Mouse (Mus musculus): ENCODE results near the gene Usp49. TPM values are rescaled to one million over a fixed set of nuclear protein-coding genes. Genes with fewer than 3 reads are reported as not detected.
"Not testable (repeated sequence)": the region's sequence is repeated elsewhere in the genome, so short reads cannot be mapped to it uniquely, and the experiment has no call there.

The Usp49 gene
- total RNA-seq, 2 experiments from 2014 or later: 5.4 to 5.5 TPM

DNA sequence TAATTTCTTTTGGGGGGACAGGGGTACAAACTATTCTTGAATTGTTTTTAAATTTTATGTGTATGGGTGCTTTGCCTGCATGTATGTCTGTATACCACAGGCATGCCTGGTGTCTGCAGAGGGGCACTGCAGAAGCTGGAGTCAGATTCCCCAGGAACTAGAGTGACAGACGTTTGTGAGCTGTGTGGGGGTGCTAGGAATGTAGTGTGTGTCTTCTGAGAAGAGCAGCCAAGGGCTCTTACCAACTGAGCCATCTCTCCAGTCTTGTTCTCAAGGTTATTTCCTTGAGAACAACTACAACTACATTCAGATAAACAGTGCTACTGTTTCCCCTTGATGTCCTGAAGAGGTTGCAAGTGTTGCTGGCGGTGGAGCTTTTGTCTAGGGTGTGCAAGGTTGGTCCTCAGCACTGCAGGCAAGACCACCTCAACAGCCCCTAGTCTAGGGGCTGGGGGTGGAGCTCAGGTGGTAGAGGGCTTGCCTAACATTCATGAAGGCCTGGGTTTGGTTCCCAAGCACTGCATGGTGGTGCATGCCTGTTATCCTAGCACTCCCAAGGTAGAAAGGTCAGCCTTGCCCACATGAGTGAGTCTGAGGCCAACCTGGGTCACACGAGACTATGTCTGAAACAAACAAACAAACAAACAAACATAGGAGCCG is 1.8 kb downstream of the Usp49 start:
- intact Hi-C loops (cut with DNase I): loop anchor here (5.0 kb wide), 1 partner anchor 45 kb away; no protein-coding TSS in a partner anchor

DNA sequence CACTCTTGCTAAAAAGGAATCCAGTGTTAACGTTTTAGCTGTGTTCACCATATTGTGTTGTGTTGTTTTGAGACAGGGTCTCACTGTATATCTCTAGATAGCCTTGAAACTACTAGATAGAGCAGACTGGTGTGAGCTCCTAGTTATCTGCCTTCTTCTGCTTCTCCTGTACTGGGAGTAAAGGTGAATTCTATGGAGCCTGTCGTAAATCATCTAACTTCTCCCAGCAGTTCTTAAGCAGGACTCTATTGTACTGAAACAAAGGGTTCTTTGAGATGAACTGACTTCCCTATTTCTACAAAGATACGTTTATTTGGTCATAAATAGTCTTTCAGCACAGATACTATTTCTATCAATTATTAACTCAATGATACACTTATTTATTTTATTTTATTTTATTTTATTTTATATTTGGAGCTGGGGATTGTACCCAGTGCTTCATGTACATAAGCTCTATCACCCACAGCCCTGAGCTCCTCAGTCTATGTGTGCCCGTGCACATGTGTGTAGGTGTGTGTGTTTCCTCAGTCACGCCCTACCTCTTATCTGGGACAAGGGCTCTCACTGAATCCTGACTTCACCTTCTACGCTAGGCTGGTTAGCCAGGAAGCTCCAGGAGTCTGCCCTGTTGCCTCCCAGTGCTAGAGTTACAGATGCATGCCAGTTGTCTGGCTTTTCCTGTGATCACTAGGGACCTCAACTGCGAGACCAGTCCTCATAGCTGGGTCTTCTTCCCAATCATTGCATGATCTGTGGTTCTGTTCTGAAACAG is 3.7 kb downstream of the Usp49 start:
- DNase-seq: no peak
- intact Hi-C loops (cut with DNase I): loop anchor here (5.0 kb wide), 1 partner anchor 43 kb away; no protein-coding TSS in a partner anchor

More for the DNA sequence above, 1.8 kb downstream of the Usp49 start:
- no peak for DNase-seq

DNA sequence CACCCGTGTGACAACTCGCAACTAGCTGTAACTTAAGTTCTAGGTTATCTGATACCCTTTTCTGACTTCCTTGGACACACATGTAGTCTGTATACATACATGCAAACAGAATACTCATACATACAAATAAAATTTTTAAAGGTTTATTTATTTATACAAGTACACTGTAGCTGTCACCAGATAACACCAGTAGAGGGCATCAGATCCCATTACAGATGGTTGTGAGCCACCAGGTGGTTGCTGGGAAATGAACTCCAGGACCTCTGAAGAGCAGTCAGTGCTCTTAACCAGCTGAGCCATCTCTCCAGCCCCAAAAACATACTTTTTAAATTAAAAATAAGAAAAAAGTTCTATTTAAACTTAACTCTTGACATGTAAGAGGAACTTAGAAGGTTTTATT is 12.5 kb downstream of the Usp49 start:
- intact Hi-C loops (cut with DNase I): no loop called here
- DNase-seq: no peak

DNA sequence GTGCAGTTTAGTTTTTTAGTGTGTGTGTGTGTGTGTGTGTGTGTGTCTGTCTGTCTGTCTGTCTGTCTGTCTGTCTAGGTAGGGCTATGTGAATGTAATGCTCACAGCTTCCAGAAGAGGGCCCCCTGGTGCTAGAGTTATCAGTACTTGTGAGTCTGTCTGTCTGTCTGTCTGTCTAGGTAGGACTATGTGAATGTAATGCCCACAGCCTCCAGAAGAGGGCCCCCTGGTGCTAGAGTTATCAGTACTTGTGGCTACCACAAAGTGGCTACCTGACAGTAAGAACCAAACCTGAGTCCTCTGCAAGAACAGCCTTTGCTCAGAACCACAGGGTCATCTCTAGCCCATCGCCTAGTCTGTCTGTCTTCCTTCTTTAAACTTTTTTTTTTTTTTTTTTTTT is 16.2 kb downstream of the Usp49 start:
- intact Hi-C loops (cut with DNase I): no loop called here
- peak; percentile 44 to 71 for DNase-seq

DNA sequence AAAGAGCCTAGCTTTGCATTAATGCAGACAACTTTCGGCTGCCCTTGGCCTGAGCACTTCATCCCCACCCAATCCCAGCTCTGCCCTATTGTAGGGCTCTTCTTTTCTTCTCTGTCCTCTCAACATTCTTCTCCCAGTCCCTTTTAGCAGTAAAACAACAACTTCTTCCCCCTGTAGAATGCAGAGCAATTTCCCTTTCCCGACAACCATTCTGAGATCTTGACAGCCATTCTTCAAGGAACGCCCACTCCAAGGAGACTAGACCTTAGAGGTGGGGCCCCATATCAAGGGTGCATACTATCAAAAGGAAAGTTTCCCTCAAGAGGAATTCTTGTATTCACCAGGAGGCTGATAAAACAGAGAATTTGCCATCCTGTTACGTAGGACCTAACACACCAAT is 18.5 kb downstream of the Usp49 start:
- no peak for DNase-seq
- intact Hi-C loops (cut with DNase I): no loop called here

DNA sequence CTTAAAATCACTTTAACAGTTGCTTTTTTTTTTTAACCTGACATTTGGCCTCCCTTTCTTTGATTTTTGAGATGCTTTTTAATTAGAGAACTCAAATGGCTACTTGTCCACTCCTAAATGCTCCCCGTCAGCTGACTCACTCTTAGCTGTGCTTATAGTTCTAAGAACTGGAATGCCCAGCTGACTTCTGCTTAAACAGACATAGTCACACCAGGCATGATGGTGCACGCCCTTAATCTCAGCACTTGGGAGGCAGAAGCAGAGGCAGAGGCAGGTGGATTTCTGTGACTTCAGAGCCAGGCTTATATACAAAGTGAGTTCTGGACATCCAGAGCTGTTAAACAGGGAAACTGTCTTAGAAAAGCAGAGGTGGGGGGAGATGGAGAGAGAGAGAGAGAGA is 21.5 kb downstream of the Usp49 start:
- DNase-seq: no peak
- intact Hi-C loops (cut with DNase I): no loop called here

DNA sequence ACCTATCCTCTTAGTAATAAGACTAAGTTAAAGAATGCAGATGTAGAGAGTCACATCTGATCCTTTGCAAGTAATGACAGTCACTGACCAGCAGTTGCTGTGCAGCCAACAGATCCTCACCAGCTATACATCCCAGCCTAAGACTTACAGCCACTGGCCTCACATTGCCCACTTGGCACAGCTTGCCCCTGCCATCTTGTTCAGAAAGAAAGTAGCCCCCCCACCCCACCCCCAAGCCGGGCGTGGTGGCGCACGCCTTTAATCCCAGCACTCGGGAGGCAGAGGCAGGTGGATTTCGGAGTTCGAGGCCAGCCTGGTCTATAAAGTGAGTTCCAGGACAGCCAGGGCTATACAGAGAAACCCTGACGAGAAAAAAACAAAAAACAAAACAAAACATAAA is 23.9 kb downstream of the Usp49 start:
- intact Hi-C loops (cut with DNase I); DNase-seq: not testable (repeated sequence)

DNA sequence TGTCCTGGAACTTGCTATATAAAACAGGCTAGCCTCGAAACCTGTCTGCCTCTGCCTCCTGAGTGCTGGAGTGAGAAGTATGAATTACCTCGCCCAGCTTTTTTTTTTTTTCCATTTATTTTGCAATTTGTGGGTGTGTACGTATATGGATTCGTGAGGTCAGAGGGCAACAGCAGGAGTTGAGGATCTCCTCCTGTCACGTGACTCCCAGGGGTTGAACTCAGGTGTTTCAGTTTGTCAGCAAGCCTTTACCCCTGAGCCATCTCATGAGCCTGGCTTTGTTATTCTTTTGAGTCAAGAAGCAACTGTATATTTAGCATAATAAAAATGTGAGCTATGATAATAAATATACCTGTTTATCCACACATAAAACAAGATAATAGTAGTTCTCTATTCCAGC is 25.2 kb downstream of the Usp49 start:
- no peak for DNase-seq
- intact Hi-C loops (cut with DNase I): no loop called here

DNA sequence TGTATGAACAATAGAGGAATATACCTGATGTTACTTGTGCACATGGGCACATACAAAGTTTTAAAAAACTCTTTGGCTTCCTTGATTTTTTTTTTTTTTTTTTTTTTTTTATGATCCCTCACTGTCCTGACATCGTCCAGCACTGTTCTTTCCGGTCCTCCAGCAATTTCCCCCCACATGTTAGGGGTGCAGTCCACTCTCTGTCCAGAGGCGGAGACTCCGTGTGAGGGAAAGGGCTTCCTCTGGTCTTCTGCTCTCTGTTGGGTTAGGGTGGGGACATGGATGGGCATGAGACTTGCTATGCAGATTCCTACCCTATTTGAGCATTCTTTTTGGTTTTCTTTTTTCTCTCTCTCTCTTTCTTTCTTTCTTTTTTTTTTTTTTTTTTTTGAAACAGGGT is 27.4 kb downstream of the Usp49 start:
- DNase-seq: no peak
- intact Hi-C loops (cut with DNase I): no loop called here

DNA sequence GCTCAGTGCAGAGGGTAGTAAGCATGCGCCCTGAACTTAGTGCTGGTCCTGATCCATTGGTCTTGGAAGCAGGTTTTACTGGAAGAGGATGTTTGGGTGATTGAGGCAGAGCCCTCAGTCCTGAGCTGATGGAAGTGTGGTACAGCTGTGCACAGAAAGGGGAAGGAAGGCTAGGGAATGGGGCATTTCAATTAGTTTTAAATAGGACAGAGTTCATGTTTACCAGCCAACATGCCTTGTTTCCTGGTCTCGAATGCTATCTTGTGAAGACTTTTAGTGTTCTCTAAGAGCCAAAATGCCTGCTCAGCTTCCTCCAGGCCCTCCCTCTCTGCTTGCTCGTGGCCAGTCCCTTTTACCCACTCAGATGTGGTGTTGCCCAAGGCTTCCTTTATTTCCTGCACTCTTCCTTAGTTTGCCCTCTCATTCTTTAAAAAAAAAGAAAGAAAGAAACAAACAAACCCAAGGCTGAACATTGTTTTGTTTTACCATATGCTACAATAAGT is 28.3 kb downstream of the Usp49 start:
- intact Hi-C loops (cut with DNase I): no loop called here
- no peak for DNase-seq

DNA sequence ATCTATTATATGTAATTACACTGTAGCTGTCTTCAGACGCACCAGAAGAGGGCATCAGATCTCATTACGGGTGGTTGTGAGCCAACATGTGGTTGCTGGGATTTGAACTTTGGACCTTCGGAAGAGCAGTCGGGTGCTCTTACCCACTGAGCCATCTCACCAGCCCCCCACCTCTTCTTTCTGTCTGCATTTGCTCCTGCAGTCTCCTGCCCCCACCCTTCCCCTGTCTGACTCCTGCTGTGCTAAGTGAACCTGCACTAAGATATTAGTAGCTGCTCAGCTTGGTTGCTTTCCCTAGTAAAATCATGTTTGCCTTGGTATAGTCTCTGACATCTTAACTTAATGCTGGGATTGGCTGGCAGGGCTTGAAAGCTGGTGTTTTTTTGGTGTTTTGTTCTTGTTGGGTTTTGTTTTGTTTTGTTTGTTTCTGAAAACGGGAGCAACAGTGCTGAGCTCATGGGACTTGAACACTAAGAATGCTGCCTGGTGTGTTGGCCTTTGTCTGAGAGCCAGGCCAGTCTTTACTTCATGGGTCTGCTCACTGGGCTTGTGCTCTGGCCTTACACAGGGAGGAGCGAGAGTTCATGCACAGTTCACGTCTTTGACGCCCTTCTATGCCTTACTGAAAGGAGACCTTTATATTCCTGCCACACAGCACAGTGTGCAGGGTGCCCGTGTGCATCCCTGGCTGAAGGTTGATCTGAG is 32.7 kb downstream of the Usp49 start:
- intact Hi-C loops (cut with DNase I): no loop called here
- no peak for DNase-seq

DNA sequence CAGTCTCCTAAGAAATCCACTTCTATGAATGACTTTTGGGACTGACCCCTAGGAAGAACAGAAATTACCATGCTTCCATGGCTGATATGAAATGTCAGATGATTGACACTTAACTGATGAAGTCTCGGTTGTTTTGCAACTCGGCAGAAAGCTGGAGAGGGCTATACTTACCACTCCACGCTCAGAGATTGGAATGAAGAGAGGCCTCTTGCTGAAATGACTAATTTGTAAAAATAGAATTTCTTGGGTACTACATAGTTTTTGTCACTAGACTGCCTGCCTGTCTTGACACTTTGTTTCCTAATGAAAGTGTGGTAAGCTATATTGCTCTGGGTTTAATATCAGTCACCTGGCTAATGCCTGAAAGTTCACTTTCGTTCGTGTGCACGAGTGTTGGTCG is 34.0 kb downstream of the Usp49 start:
- DNase-seq: no peak
- intact Hi-C loops (cut with DNase I): no loop called here

DNA sequence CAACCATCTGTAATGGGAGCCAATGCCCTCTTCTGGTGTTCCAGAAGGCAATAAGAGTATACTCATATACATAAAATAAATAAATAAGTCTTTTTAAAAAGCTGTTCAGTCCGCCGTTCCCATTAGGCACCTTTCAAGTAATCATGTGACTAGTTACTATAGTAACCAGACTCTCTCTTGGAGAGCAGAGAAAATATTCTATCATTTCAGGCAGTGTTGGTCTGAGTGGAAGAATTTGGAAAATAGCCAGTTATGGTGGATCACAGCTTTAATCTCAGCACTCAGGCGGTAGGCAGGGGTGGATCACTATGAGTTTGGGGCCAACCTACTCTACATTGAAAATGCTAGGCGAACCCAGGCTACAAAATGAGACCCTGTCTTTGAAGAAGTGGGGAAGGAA is 38.7 kb downstream of the Usp49 start:
- DNase-seq: no peak
- intact Hi-C loops (cut with DNase I): no loop called here

DNA sequence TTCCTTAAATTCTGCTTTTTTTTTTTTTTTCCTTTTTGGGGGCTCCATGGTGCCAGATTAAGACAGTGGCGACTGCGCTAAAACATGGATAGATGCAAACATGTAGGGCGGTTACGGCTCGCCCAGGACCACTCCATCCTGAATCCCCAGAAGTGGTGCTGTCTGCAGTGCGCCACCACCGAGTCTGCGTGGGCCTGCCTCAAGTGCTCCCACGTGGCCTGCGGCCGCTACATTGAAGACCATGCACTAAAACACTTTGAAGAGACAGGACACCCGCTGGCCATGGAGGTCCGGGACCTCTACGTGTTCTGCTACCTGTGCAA is 41.5 kb downstream of the Usp49 start:
- no peak for DNase-seq
- intact Hi-C loops (cut with DNase I): loop anchor here (10.0 kb wide), 1 partner anchor 267 kb away; the partner anchor contains the start of gene Guca1a

DNA sequence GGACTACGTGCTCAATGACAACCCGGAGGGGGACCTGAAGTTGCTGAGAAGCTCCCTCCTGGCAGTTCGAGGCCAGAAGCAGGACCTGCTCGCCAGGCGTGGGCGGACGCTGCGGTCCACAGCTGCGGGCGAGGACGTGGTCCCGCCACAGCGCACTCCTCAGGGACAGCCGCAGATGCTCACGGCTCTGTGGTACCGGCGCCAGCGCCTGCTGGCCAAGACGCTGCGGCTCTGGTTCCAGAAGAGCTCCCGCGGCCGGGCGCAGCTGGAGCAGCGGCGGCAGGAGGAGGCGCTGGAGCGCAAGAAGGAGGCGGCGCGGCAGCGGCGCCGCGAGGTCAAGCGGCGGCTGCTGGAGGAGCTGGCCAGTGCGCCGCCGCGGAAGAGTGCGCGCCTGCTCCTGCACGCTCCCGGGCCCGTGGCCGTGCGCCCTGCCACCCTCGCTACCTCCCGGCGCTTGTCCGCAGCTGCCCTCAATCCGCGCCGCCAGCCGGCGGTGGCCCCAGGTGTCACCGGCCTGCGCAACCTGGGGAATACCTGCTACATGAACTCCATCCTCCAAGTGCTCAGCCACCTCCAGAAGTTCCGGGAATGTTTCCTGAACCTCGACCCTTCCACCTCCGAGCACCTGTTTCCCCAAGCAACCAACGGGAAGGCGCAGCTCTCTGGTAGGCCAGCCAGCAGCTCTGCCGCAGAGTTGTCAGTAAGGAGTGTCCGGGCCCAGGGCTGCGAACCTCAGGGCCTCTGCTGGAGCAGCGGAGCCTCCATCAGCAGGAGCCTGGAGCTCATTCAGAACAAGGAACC is 42.0 kb downstream of the Usp49 start:
- DNase-seq: peak; percentile 71 to 75
- intact Hi-C loops (cut with DNase I): loop anchor here (10.0 kb wide), 1 partner anchor 268 kb away; the partner anchor contains the start of gene Guca1a

DNA sequence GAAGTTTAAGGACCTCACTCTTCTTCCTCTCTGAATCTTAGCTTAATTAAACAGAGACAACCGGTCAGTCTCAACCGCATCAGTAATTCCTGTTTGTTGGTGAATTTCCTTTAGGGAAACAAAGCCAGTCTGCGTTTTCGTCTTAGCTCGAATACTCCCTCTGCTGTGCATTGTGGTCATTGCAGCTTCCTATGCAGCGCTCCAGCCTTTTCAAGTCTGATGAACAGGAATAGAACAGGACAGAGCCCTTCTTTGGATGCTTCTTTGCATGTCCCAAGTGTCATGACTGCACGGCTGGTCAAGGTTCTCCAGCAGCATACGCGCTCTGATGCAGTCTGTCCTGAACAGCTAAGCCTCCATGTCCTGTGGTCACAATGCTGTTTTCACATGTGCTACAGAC is 46.1 kb downstream of the Usp49 start:
- DNase-seq: peak; percentile 75 to 86
- intact Hi-C loops (cut with DNase I): loop anchor here (5.0 to 10.0 kb wide), 3 partner anchors 44 to 272 kb away; partner anchors contain the start of genes Bysl, Gm20517, Guca1a and Med20

DNA sequence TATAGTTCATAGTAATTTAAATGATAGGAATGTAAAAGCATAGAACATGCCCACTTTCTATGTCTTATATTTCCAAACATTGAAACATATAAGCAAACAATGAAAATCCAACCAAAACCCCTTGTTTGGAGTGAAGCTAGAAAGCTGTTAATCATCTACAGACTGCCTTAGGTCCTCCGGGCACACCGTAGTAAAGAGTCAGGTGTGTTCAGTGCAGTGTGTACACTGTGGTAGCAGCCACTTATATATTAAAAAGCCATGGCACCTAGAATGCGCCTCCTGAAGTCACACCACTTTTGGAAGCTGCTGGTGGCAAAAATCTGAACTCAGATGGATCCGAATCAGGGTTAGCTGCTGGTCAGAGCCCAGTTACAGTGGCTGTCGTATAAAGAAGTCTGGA is 47.7 kb downstream of the Usp49 start:
- DNase-seq: no peak
- intact Hi-C loops (cut with DNase I): loop anchor here (5.0 to 10.0 kb wide), 3 partner anchors 46 to 273 kb away; partner anchors contain the start of genes Bysl, Gm20517, Guca1a and Med20

DNA sequence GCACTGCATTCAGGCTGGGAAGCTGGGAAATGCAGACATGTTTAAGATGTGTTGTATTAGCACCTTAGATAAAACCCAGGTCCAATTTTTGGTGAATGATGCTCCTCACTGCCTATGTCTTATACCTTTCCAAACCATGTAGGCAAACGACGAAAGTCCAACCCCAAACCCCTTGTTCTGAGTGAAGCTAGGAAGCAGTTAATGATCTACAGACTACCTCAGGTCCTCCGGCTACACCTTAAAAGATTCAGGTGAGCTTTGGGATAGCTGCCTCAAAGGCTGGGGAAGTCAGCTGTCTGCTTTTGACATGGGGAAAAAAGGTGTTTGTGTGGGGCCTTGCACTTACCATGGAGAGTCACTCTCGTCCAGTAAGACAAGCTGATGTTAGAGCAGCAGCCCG is 48.2 kb downstream of the Usp49 start:
- intact Hi-C loops (cut with DNase I): loop anchor here (5.0 to 10.0 kb wide), 3 partner anchors 46 to 274 kb away; partner anchors contain the start of genes Bysl, Gm20517, Guca1a and Med20
- DNase-seq: no peak

DNA sequence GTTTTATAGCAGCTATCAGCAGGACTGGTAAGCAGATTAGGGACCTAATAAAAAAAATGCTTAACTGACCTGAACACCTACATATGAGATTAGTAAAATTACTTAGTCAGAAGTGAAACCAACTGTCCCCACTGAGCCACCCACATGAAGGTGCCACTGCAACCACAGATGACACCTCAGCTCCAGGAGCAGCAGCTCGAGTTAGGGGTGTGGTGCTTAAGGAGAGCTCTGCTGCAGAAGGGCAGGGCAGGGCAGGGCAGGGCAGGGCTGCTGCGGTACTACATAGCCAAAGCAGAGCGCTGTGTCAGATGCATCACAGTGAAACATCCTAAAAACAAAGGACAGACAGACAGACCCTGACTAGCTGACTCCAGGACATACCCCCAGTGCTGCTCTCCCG is 52.3 kb downstream of the Usp49 start:
- no peak for DNase-seq
- intact Hi-C loops (cut with DNase I): no loop called here

Measured in heart, postnatal 10 days (tissue).